Mouse (Mus musculus): ENCODE results near the gene Rtn4rl1.

Rtn4rl1 gene

GRCm38 (mm10) chr11:75212876-75213275 lies 19.3 kb downstream of the Rtn4rl1 start:
- no peak for DNase-seq (ENCODE audit: low read depth, low spot score)

- DNase-seq (ENCODE audit: low read depth, low spot score) = no peak
These were observed 19.9 kb downstream of the Rtn4rl1 start for GRCm38 (mm10) chr11:75213372-75214080.

GRCm38 (mm10) chr11:75214081-75214950 lies 20.7 kb downstream of the Rtn4rl1 start:
- no peak for DNase-seq (ENCODE audit: low read depth, low spot score)

- DNase-seq (ENCODE audit: low read depth, low spot score) = no peak
These were observed 26.5 kb downstream of the Rtn4rl1 start for GRCm38 (mm10) chr11:75220115-75220514.

GRCm38 (mm10) chr11:75220517-75221145 lies 27.0 kb downstream of the Rtn4rl1 start:
- no peak for DNase-seq (ENCODE audit: low read depth, low spot score)

- DNase-seq (ENCODE audit: low read depth, low spot score) = no peak
These were observed 30.5 kb downstream of the Rtn4rl1 start for GRCm38 (mm10) chr11:75224062-75224461.

- no peak for DNase-seq (ENCODE audit: low read depth, low spot score)
These were observed 31.3 kb downstream of the Rtn4rl1 start for GRCm38 (mm10) chr11:75224835-75225234.

- no peak for DNase-seq (ENCODE audit: low read depth, low spot score)
These were observed 34.0 kb downstream of the Rtn4rl1 start for GRCm38 (mm10) chr11:75227632-75228031.

- DNase-seq (ENCODE audit: low read depth, low spot score) = no peak
These were observed 35.7 kb downstream of the Rtn4rl1 start for GRCm38 (mm10) chr11:75229289-75229688.

GRCm38 (mm10) chr11:75230272-75230760 lies 36.7 kb downstream of the Rtn4rl1 start:
- no peak for DNase-seq (ENCODE audit: low read depth, low spot score)

- peak; percentile 64 for DNase-seq (ENCODE audit: low read depth, low spot score)
These were observed 38.2 kb downstream of the Rtn4rl1 start for GRCm38 (mm10) chr11:75231756-75232155.

- DNase-seq (ENCODE audit: low read depth, low spot score) = no peak
These were observed 38.9 kb downstream of the Rtn4rl1 start for GRCm38 (mm10) chr11:75232434-75232833.

- DNase-seq (ENCODE audit: low read depth, low spot score) = no peak
These were observed 41.2 kb downstream of the Rtn4rl1 start for GRCm38 (mm10) chr11:75234745-75235144.

- no peak for DNase-seq (ENCODE audit: low read depth, low spot score)
These were observed 46.8 kb downstream of the Rtn4rl1 start for GRCm38 (mm10) chr11:75240158-75240934.

GRCm38 (mm10) chr11:75242710-75243255 lies 49.2 kb downstream of the Rtn4rl1 start:
- no peak for DNase-seq (ENCODE audit: low read depth, low spot score)

GRCm38 (mm10) chr11:75244368-75245275 lies 51.0 kb downstream of the Rtn4rl1 start:
- DNase-seq (ENCODE audit: low read depth, low spot score) = no peak

- DNase-seq (ENCODE audit: low read depth, low spot score) = peak; percentile 64
These were observed 52.1 kb downstream of the Rtn4rl1 start for GRCm38 (mm10) chr11:75245372-75246330.

- DNase-seq (ENCODE audit: low read depth, low spot score) = no peak
These were observed 53.0 kb downstream of the Rtn4rl1 start for GRCm38 (mm10) chr11:75246589-75246988.

Measured in CD4-positive helper T cell, adult 2 months (primary cell).